Mouse (Mus musculus): ENCODE data around the gene Pou6f1. TPM values are rescaled to one million over a fixed set of nuclear protein-coding genes. Genes with fewer than 3 reads are reported as not detected.
A peak's percentile ranks its signal among the peaks of the same experiment; 100 is the strongest.

Pou6f1 gene
- total and polyA plus RNA-seq, 3 experiments, result 1.7 to 9.1 (median 7.4) TPM

DNA sequence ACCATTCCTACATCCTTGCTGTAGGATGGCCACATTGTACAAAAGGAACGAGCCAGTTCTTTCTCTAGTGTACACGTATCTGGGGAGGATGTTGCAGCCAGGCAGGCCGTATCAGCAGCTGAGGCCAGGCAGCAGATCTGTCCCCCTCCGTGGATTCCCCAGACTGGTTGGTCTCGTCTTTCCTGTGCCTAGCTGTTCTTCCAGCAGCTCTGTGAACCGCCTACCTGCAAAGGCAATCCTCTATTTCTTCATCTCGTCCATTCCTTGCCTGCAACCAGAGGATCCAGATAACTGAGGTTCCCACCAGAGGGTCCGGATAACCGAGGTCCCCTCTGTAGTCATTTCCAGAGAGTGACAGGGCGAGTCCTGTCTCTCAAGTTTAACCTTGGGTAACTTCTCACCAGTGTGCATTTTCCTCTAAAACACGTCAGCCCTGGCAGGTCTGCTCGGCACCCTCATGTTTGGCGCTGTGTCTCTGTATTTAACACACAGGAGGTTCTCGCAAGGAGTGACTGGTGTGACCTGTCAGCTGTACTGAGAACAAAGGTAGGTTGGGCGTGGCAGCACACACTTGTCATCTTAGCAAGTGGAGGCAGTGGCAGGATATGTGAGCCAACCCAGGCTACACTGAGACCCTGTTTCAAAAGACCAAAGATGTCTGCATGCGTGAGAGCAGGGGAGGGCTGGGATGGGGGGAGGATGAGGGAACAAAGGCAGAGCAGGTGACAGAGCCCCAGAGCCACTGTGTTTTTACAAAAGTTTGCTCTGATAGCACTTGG, 40.4 kb upstream of the Pou6f1 start:
- Histone ChIP-seq H3K27me3 (replicated peaks) (peaks cover 5% of the 10 kb centered on the region), H3K4me2 (ENCODE audit: insufficient read depth, low read depth, poor library complexity, severe bottlenecking) (no peak overlapping the region), H3K27ac (ENCODE audit: insufficient read depth, low read depth) (no peak overlapping the region), H3K4me3 (replicated peaks in 1 of 3; ENCODE audit: low read depth in 2 of 3, low read length in 2 of 3, poor library complexity in 1 of 3) (no peak overlapping the region), H3K9me3 (replicated peaks; ENCODE audit: low read length) (no peaks in the 10 kb centered on the region), H3K79me2 (replicated peaks; ENCODE audit: control insufficient read depth, extremely low read depth, insufficient read depth, poor library complexity, severe bottlenecking) (no peaks in the 10 kb centered on the region), H3K4me1 (ENCODE audit: control insufficient read depth in 1 of 2, insufficient read depth in 2 of 2) (peaks cover 6 to 32% of the 10 kb centered on the region in 2 experiments), H3K9ac (ENCODE audit: insufficient read depth, low read depth) (no peak overlapping the region), H3K36me3 (replicated peaks in 1 of 2; ENCODE audit: control insufficient read depth in 1 of 2, insufficient read depth in 1 of 2, low read length in 1 of 2) (peaks cover 46 to 60% of the 10 kb centered on the region in 2 experiments)
- DNase-seq (ENCODE audit: extremely low read depth), result no peak
- TF ChIP-seq GABPA (IDR thresholded peaks at IDR 0.05; ENCODE audit: insufficient replicate concordance, low read depth, low read length) (no peak), ZKSCAN1 (IDR thresholded peaks at IDR 0.05; ENCODE audit: borderline replicate concordance, low read depth, low read length) (no peak)
- in situ Hi-C loops (cut with MboI; ENCODE audit: low pct_ligation_motif_present, low pct_unique_long_range_greater_than_20kb, low sequenced_read_pairs), result no loop called here
- dilution Hi-C loops (cut with MboI; ENCODE audit: extremely low pct_ligation_motif_present, extremely low pct_unique_long_range_greater_than_20kb, low sequenced_read_pairs), result no loop called here

DNA sequence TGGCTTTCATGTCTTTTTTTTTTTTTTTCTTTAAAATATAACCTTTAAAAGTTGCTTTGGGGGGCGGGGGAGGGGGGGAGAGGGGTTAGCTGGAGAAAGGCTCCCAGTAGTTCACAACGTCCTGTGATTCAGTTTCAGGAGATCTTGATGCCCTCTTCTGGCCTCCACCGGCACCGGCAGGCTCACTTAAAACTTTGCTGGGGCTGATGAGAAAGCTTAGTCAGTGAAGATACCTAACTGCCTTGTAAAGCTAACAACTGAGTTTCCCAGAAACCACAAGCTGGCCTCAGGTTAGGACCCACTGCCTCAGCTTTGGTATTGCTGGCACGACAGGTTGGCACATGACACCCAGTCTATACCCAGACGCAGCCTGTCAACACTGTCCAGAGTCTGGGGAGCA, 37.9 kb upstream of the Pou6f1 start:
- peaks cover 8 to 41% of the 10 kb centered on the region in 2 experiments for H3K4me1 ChIP-seq (ENCODE audit: control insufficient read depth in 1 of 2, insufficient read depth in 2 of 2)
- no peaks in the 10 kb centered on the region for H3K79me2 ChIP-seq (replicated peaks; ENCODE audit: control insufficient read depth, extremely low read depth, insufficient read depth, poor library complexity, severe bottlenecking)
- H3K27ac ChIP-seq (ENCODE audit: insufficient read depth, low read depth), result no peak overlapping the region
- H3K27me3 ChIP-seq (replicated peaks), result peaks cover 5% of the 10 kb centered on the region
- peak overlapping the region; percentile 92 for H3K4me2 ChIP-seq (ENCODE audit: insufficient read depth, low read depth, poor library complexity, severe bottlenecking)
- DNase-seq (ENCODE audit: extremely low read depth), result peak; percentile 64
- no peak overlapping the region for H3K4me3 ChIP-seq (replicated peaks in 1 of 3; ENCODE audit: low read depth in 2 of 3, low read length in 2 of 3, poor library complexity in 1 of 3)
- TF ChIP-seq CTCF (conservative IDR thresholded peaks at IDR 0.05 in 1 of 2, IDR thresholded peaks at IDR 0.05 in 1 of 2; ENCODE audit: low read depth in 2 of 2, low read length in 2 of 2) (peak in 1 of 2 experiments; percentile 65; a peak in 2 of 4 replicates), ZMIZ1 (IDR thresholded peaks at IDR 0.05; ENCODE audit: low read depth, low read length) (no peak), EP300 (IDR thresholded peaks at IDR 0.05; ENCODE audit: low read length) (no peak), ETS1 (conservative IDR thresholded peaks at IDR 0.05; ENCODE audit: low read depth, low read length) (no peak), POLR2A (IDR thresholded peaks at IDR 0.05; ENCODE audit: low read depth, low read length) (no peak), USF2 (conservative IDR thresholded peaks at IDR 0.05; ENCODE audit: low read depth, low read length) (no peak), MAZ (IDR thresholded peaks at IDR 0.05; ENCODE audit: low read depth, low read length) (0 out of 2 replicates have a peak, but pooled peaks have one; percentile 30), SMC3 (IDR thresholded peaks at IDR 0.05; ENCODE audit: low read depth, low read length) (peak; percentile 60), RAD21 (IDR thresholded peaks at IDR 0.05; ENCODE audit: low read depth, low read length) (peak; percentile 39), TCF12 (IDR thresholded peaks at IDR 0.05; ENCODE audit: low read depth, low read length) (no peak), BHLHE40 (IDR thresholded peaks at IDR 0.05; ENCODE audit: low read depth, low read length) (no peak), NELFE (IDR thresholded peaks at IDR 0.05; ENCODE audit: low read depth, low read length) (0 out of 2 replicates have a peak, but pooled peaks have one; percentile 10)
- no peak overlapping the region for H3K9ac ChIP-seq (ENCODE audit: insufficient read depth, low read depth)
- in situ Hi-C loops (cut with MboI; ENCODE audit: low pct_ligation_motif_present, low pct_unique_long_range_greater_than_20kb, low sequenced_read_pairs), result no loop called here
- no peaks in the 10 kb centered on the region for H3K9me3 ChIP-seq (replicated peaks; ENCODE audit: low read length)
- peaks cover 27 to 37% of the 10 kb centered on the region in 2 experiments for H3K36me3 ChIP-seq (replicated peaks in 1 of 2; ENCODE audit: control insufficient read depth in 1 of 2, insufficient read depth in 1 of 2, low read length in 1 of 2)
- dilution Hi-C loops (cut with MboI; ENCODE audit: extremely low pct_ligation_motif_present, extremely low pct_unique_long_range_greater_than_20kb, low sequenced_read_pairs), result no loop called here

Data from CH12.LX (cell line).